Mouse (Mus musculus) G1E-ER4 (cell line): ENCODE measurements around the gene Nceh1. TPM values are rescaled to one million over a fixed set of nuclear protein-coding genes. Genes with fewer than 3 reads are reported as not detected.
A peak's percentile ranks its signal among the peaks of the same experiment; 100 is the strongest.

Source experiments
- GATA1 ChIP-seq: IDR thresholded peaks from one replicate; pipeline ENCODE4 v1.8.0; 2012; ENCODE audit warnings: low read length, inconsistent platforms
- polyA plus RNA-seq: library from polyadenylated mRNA; stranded (reverse); fragments of >175 nt; gene quantifications from 2 replicates; pipeline ENCODE4 v1.2.3, GENCODE M21; 2012

Gene Nceh1
- polyA plus RNA-seq, 1 experiment: 4.9 TPM

GRCm38 (mm10) chr3:27170257-27170656 is 12.5 kb upstream of the Nceh1 start:
- TF ChIP-seq GATA1: no peak

GRCm38 (mm10) chr3:27179711-27180110 is 3.1 kb upstream of the Nceh1 start:
- TF ChIP-seq GATA1: no peak

GRCm38 (mm10) chr3:27183601-27184175 is 923 bp downstream of the Nceh1 start:
- no peak for TF ChIP-seq GATA1

GRCm38 (mm10) chr3:27188386-27188785 is 5.6 kb downstream of the Nceh1 start:
- no peak for TF ChIP-seq GATA1

GRCm38 (mm10) chr3:27189320-27190261 is 6.8 kb downstream of the Nceh1 start:
- no peak for TF ChIP-seq GATA1

GRCm38 (mm10) chr3:27190865-27191264 is 8.1 kb downstream of the Nceh1 start:
- no peak for TF ChIP-seq GATA1

GRCm38 (mm10) chr3:27191856-27192255 is 9.1 kb downstream of the Nceh1 start:
- TF ChIP-seq GATA1: no peak

- TF ChIP-seq GATA1: peak; percentile 28
Measured at GRCm38 (mm10) chr3:27193844-27194317, 11.1 kb downstream of the Nceh1 start.

GRCm38 (mm10) chr3:27195153-27195552 is 12.4 kb downstream of the Nceh1 start:
- peak; percentile 18 for TF ChIP-seq GATA1

GRCm38 (mm10) chr3:27195573-27196227 is 12.9 kb downstream of the Nceh1 start:
- no peak for TF ChIP-seq GATA1

GRCm38 (mm10) chr3:27196529-27196928 is 13.8 kb downstream of the Nceh1 start:
- no peak for TF ChIP-seq GATA1

- TF ChIP-seq GATA1: no peak
Measured at GRCm38 (mm10) chr3:27197816-27198215, 15.1 kb downstream of the Nceh1 start.

GRCm38 (mm10) chr3:27199120-27199519 is 16.4 kb downstream of the Nceh1 start:
- no peak for TF ChIP-seq GATA1

- TF ChIP-seq GATA1: no peak
Measured at GRCm38 (mm10) chr3:27201728-27202411, 19.1 kb downstream of the Nceh1 start.

GRCm38 (mm10) chr3:27205068-27205467 is 22.3 kb downstream of the Nceh1 start:
- TF ChIP-seq GATA1: no peak
